Mouse (Mus musculus) bone marrow macrophage, adult 2 months (primary cell): Measurements from ENCODE around the gene Tpbpa.
"Not testable (repeated sequence)": the region's sequence is repeated elsewhere in the genome, so short reads cannot be mapped to it uniquely, and the experiment has no call there.

Source experiments
- CTCF ChIP-seq: IDR thresholded peaks from 2 replicates; pipeline ENCODE4 v1.5.1; 2012; ENCODE audit warnings: low read depth, mild to moderate bottlenecking, low read length, moderate library complexity
- POLR2A ChIP-seq: IDR thresholded peaks from 2 replicates; pipeline ENCODE4 v1.6.1; 2012; ENCODE audit warnings: mild to moderate bottlenecking, low read depth, low read length, borderline replicate concordance

DNA sequence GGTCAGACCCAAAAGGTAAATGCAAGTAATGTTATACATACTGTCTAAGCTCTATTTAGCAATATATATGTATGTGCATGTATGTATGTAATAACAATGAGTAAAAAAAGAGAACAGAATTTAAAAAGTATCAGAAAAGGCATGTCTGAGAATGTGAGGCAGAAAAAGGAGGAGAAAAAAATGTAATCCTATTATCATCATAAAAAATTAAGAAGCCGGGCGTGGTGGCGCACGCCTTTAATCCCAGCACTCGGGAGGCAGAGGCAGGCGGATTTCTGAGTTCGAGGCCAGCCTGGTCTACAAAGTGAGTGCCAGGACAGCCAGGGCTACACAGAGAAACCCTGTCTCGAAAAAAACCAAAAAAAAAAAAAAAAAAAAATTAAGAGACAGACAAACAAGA, 45.0 kb downstream of the Tpbpa start, which contains the start of gene Gm49392:
- not testable (repeated sequence) for TF ChIP-seq POLR2A, CTCF
